Mouse (Mus musculus) embryonic fibroblast, embryonic 13.5 days (primary cell): ENCODE measurements around the gene Gm45234.

ENCODE experiments used
- CTCF ChIP-seq: IDR thresholded peaks from 2 replicates; pipeline ENCODE4 v1.5.1; 2011; ENCODE audit warnings: mild to moderate bottlenecking, control low read depth, low read length, moderate library complexity, borderline replicate concordance; ENCODE audit not compliant: insufficient read depth
- POLR2A ChIP-seq: IDR thresholded peaks from 2 replicates; pipeline ENCODE4 v1.6.1; 2011; ENCODE audit warnings: low read depth, mild to moderate bottlenecking, control low read depth, low read length, moderate library complexity

GRCm38 (mm10) chr6:124743647-124744046 lies 12.2 kb downstream of the Gm45234 start:
- TF ChIP-seq CTCF (no peak), POLR2A (no peak)
